Mouse (Mus musculus) cortical plate, adult 2 months (tissue): ENCODE measurements at regions not wholly inside any gene's neighbourhood (a gene's known extent, or its start where the extent isn't known, plus 50 kb on each side); places are given as distances from the start of the nearest gene placed in this dataset.

Experiments used
- H3K27ac ChIP-seq: fragments of 200-500 bp; 2 replicates; pipeline ENCODE4 v1.5.1; 2012; ENCODE audit warnings: low read length, control low read depth, inconsistent platforms; ENCODE audit not compliant: insufficient read depth
- H3K4me1 ChIP-seq: fragments of 200-500 bp; 2 replicates; pipeline ENCODE4 v1.6.1; 2011; ENCODE audit warnings: low read length; ENCODE audit not compliant: control insufficient read depth, insufficient read depth
- H3K4me3 ChIP-seq: fragments of 200-500 bp; 2 replicates; pipeline ENCODE4 v1.5.1; 2011; ENCODE audit warnings: mild to moderate bottlenecking, low read length, control low read depth; ENCODE audit not compliant: insufficient read depth
- CTCF ChIP-seq: fragments of 200-500 bp; IDR thresholded peaks from 2 replicates; pipeline ENCODE4 v1.5.1; 2011; ENCODE audit warnings: mild to moderate bottlenecking, control low read depth, low read length; ENCODE audit not compliant: insufficient read depth; ENCODE audit errors: extremely low read depth
- POLR2A ChIP-seq: fragments of 200-500 bp; IDR thresholded peaks from 2 replicates; pipeline ENCODE4 v1.6.1; 2011; ENCODE audit warnings: mild to moderate bottlenecking, low read length, control low read depth; ENCODE audit not compliant: insufficient read depth; ENCODE audit errors: extremely low read depth

DNA sequence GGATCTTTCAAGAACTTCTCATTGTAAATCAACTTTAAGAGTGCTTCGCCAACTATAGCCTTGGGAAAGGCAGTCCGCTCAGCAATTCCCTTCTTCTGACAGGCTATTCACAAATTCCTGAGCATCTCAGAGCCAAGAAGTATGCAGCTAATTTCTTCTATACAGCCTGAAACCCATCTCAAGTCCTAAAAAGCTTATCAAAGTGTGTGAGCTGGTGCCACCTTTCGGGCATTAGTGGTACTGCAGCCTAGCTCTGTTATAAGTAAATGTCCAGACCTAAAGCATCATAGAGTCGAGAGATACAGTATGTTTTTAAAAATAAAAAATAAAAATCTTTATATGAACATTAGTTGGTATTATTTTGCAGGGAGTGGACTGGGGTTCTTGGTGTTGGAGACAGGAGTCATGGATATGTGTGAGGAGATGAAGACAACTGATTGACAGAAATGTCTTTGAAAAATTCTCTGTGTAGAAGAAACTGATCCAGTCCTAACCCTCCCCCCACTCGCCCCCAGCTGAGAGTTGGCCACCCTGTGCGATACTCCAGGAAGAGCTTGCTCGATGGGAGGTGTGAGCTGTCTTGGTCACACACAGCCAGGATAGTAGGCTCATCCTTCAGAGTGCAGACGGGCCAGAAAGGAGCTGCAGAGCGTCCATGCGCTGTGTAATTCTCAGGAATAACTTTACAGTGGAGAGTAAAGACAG lies 56.4 kb downstream of the Bod1 start:
- TF ChIP-seq CTCF (peak; percentile 75), POLR2A (no peak)
- no peak overlapping the region for H3K4me3 ChIP-seq
- H3K27ac ChIP-seq = no peak overlapping the region
- H3K4me1 ChIP-seq = no peaks in the 10 kb centered on the region

DNA sequence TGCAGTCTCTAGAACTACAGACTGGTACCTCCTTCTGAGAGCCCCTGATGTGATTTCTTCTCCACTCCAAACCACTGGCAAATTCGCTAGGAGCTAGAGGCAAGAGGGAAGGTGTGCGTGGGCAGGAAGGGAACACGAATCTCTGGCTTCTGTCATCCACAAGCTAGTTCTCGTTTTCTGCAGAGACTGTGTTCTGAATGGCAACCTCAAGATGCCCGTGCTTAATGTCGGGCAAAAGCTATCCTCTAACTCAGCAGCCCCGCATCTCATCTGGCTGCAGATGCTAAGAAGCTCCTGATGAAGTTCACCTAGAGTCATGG lies 57.3 kb downstream of the Bod1 start:
- no peak overlapping the region for H3K27ac ChIP-seq
- no peaks in the 10 kb centered on the region for H3K4me1 ChIP-seq
- no peak overlapping the region for H3K4me3 ChIP-seq
- TF ChIP-seq CTCF (no peak), POLR2A (no peak)

DNA sequence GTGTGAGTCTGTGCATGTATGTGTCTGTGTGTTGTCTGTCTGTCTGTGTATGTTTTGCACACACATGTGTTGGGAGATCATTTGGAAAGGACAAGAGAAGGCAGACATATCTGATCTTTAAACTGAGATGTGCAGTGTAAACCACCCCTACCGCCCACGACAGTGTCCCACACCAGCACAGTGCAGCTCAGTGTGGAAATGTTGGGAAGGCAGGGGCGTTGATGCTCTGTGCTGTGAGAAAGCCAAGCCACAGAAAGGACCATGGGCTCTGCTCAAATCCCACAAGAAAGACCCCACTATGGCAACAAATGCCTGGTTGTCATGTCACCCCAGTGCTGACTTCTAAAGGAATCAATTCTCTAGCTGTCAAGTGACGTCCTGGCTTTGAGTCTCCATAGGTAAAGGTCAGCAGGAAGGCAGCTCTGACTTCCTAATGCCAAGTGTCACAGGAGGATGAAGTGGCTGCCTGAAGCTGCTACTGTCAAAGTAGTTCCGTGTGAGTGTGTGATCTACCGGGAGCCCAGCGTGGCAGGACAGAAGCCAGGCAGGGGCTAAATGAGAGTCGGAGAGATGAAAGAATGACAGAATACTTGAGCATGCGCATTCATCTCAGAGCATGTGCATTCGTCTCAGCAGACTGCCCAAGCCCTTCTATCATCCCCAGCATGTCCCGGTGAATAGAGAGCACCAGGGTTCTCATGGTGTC lies 57.8 kb downstream of the Bod1 start:
- H3K4me3 ChIP-seq = no peak overlapping the region
- no peak for TF ChIP-seq POLR2A

DNA sequence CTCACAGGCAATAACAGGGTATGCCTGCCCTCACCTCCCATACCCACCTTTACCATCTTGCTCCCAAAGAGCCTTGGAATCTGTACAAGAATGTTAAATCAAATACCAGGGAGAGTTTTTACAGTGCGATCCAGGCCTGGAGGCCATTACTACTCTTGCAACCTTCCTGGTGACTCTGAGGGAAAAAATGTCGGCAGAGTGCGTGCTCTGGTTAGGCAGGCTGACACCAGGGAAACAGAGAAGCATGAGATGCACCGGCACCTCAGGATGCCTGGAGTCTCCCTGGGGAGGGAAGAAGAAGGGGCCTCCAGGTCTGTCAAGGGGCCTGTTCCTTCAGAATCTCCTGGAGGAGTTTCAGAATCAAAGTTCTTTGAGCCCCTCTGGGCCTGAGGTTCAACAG lies 63.2 kb downstream of the Bod1 start:
- Histone ChIP-seq H3K27ac (no peak overlapping the region), H3K4me3 (no peak overlapping the region), H3K4me1 (peaks cover 2% of the 10 kb centered on the region)
- TF ChIP-seq CTCF (no peak), POLR2A (no peak)

More for the DNA sequence above, 57.8 kb downstream of the Bod1 start:
- H3K27ac ChIP-seq = no peak overlapping the region
- H3K4me1 ChIP-seq = no peaks in the 10 kb centered on the region

DNA sequence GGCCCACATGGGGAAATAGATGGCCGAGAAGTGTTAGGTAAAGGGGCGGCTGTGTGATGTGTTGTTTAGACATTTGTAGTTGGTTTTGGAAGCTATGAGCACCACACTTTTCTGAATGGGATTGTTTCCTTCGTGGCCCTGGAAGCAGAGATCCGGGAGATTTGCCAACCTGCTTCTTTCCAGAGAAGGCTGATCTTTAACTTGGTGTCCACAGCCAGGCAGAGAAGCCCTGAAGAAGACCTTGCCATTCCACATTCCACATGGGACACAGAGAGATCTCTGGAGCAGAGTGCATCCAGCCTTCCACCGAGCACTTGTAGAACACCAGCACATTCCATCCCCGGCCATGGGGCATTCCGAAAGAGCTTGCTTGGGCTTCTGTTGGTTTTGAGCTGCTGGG lies 70.2 kb downstream of the Bod1 start:
- H3K4me3 ChIP-seq = no peak overlapping the region
- TF ChIP-seq CTCF (no peak), POLR2A (no peak)
- no peak overlapping the region for H3K27ac ChIP-seq
- H3K4me1 ChIP-seq = peaks cover 2% of the 10 kb centered on the region

DNA sequence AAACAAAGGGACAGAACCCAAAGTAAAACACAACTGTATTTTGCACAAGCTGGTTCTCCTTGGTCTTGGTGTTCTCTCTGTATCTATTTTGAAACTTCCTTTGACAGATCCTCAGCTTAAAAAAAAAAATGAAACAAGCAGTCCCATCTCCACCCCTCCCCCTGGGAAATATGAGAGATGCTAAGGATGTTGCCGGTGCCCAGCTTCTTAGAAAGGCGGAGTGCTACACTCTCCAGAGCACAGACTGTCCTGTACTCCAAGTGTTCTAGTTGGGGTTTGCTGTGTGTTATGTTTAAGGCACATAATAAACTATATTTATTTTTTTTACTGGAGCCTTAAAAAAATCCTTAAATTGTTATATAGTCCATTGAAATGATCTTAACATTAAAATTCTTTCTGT lies 78.1 kb downstream of the Bod1 start:
- no peak for TF ChIP-seq POLR2A
- no peak for TF ChIP-seq CTCF
- Histone ChIP-seq H3K4me3 (no peak overlapping the region), H3K4me1 (no peaks in the 10 kb centered on the region), H3K27ac (no peak overlapping the region)

DNA sequence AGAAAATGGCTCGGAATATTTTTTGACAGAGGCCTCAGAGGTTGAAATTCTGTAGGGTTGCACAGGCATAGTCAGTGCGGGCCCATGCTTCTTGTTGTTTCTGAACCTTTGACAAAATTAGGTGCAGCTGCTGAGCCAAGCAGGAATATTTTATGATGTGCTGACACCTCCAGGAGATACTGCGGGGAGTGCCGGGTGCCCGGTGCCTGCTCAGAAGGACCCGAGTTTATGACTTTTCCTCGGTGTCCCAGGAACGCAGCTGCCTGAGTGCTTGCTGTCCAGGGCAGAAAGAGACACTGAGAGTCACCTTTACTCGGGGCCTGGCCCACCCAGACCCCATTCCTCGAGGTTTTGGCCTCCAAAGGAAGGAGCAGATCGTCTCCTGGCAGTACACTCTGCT lies 79.6 kb downstream of the Bod1 start:
- TF ChIP-seq POLR2A (no peak), CTCF (no peak)
- no peak overlapping the region for H3K27ac ChIP-seq
- no peaks in the 10 kb centered on the region for H3K4me1 ChIP-seq
- H3K4me3 ChIP-seq = no peak overlapping the region

DNA sequence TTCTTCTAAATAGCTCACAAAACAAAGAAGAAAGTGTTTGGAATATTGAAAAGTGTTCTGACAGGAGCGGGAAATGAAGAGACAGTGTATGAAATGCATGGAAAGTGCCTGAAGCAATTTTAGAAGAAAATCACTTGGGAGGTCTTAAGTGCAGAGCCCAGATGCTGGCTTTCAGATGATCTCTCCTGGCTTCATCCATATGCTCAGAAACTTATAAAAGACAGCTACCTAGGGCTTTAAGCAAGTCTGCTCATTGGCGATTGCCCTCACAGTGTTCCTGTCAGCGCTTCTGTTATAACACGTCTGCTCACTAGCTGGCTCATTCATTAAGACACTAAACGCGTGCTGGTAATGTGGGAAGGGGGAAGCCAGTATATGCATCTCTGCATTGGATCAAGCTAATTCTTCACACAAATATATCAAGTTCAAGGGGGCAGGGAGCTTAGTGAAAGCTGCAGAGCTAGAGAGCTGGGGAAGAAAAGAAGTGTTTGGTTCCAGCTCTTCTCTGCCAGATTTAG lies 80.6 kb downstream of the Bod1 start:
- Histone ChIP-seq H3K4me1 (no peaks in the 10 kb centered on the region), H3K27ac (no peak overlapping the region), H3K4me3 (no peak overlapping the region)
- TF ChIP-seq CTCF (no peak), POLR2A (no peak)

DNA sequence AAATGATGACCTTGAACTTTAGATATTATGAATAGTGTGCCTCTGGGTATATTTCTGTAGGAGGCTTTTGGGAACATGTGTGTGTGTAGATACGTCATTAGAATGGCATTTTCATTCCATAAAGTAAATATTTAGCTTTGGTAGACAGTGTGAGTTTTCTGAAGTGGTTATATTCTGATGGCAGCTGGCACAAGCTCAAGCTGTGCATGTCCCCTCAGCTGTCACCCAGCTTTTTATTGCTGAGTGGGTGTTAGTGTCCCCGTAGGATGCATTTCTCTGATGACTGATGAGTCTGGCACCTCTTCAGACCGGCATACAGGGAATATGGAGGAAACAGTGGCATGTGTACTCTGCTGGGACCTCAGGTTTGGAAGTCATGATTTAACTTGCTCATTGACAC lies 96.7 kb downstream of the Bod1 start:
- no peak overlapping the region for H3K27ac ChIP-seq
- H3K4me1 ChIP-seq = no peaks in the 10 kb centered on the region
- H3K4me3 ChIP-seq = no peak overlapping the region
- TF ChIP-seq CTCF (no peak), POLR2A (no peak)
